Mouse (Mus musculus): ENCODE data around the gene Igsf8. TPM values are rescaled to one million over a fixed set of nuclear protein-coding genes. Genes with fewer than 3 reads are reported as not detected.

Igsf8 gene
- polyA plus RNA-seq, 1 experiment from 2014 or later = 26.1 TPM

- ATAC-seq (ENCODE audit: insufficient number of reproducible peaks, low FRiP score) = no peak
- Histone ChIP-seq H3K4me3 (no peak overlapping the region), H3K4me1 (replicated peaks) (peaks cover 6% of the 10 kb centered on the region; the same call in 1 of the 2 replicates), H3K9ac (no peak overlapping the region), H3K9me3 (replicated peaks) (no peaks in the 10 kb centered on the region), H3K4me2 (no peak overlapping the region), H3K27ac (ENCODE audit: poor library complexity, severe bottlenecking) (no peak overlapping the region), H3K27me3 (replicated peaks) (peaks cover 79% of the 10 kb centered on the region), H3K36me3 (no peaks in the 10 kb centered on the region)
- 31% methylated on average over 2 of the region's 2 CpGs for WGBS
Measured at GRCm38 (mm10) chr1:172337411-172338185, 76.2 kb downstream of the Igsf8 start.

- peaks cover 73% of the 10 kb centered on the region for H3K27me3 ChIP-seq (replicated peaks)
Measured at GRCm38 (mm10) chr1:172340729-172341321, 79.4 kb downstream of the Igsf8 start, which contains the start of gene Kcnj10. Gene Kcnj10, plus strand, starts transcription at chr1:172341210.

DNA sequence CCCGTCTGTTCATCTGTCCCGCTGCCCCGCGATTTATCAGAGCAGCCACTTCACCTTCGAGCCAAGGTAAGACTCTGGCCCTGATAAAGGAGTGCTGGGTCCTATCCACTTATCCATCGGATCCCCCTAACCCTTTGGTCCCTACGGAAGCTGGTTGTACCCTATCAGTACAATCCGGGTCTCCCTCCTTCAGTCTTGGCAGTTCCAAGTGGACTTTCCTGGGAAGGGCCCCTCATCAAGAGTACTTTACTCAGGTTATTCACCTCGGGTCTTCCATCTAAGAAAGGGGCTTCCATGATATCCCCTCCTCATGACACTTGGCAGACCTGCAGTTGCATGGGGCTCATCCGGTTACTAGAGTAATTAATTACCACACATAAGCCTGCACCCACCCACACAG is 79.9 kb downstream of the Igsf8 start:
- H3K27me3 ChIP-seq (replicated peaks) = peaks cover 72% of the 10 kb centered on the region
- peaks cover 6% of the 10 kb centered on the region; the same call in 1 of the 2 replicates for H3K4me1 ChIP-seq (replicated peaks)
- ATAC-seq (ENCODE audit: insufficient number of reproducible peaks, low FRiP score) = no peak
- 13% methylated on average over 10 of the region's 10 CpGs for WGBS
- no peaks in the 10 kb centered on the region for H3K9me3 ChIP-seq (replicated peaks)
- no peak overlapping the region for H3K27ac ChIP-seq (ENCODE audit: poor library complexity, severe bottlenecking)
- no peaks in the 10 kb centered on the region for H3K36me3 ChIP-seq
- peak overlapping the region; percentile 51 for H3K4me3 ChIP-seq
- H3K9ac ChIP-seq = no peak overlapping the region
- H3K4me2 ChIP-seq = peak overlapping the region; percentile 76

More at GRCm38 (mm10) chr1:172340729-172341321, 79.4 kb downstream of the Igsf8 start, which contains the start of gene Kcnj10:
- Histone ChIP-seq H3K4me1 (replicated peaks) (peaks cover 6% of the 10 kb centered on the region; the same call in 1 of the 2 replicates), H3K9me3 (replicated peaks) (no peaks in the 10 kb centered on the region), H3K4me3 (peak within 1 kb of the TSS; percentile 51), H3K4me2 (peak within 1 kb of the TSS; percentile 76), H3K9ac (no peak within 1 kb of the TSS), H3K36me3 (no peaks in the 10 kb centered on the region), H3K27ac (ENCODE audit: poor library complexity, severe bottlenecking) (no peak within 1 kb of the TSS)
- peak; percentile 80 for ATAC-seq (ENCODE audit: insufficient number of reproducible peaks, low FRiP score)
- WGBS = 2% methylated on average over 38 of the region's 38 CpGs

- ATAC-seq (ENCODE audit: insufficient number of reproducible peaks, low FRiP score) = no peak
- H3K4me2 ChIP-seq = no peak overlapping the region
- no peak overlapping the region for H3K4me3 ChIP-seq
- H3K9me3 ChIP-seq (replicated peaks) = no peaks in the 10 kb centered on the region
- WGBS = 85% methylated on average over 3 of the region's 3 CpGs
- H3K9ac ChIP-seq = no peak overlapping the region
- H3K36me3 ChIP-seq = no peaks in the 10 kb centered on the region
- peaks cover 6% of the 10 kb centered on the region; the same call in 1 of the 2 replicates for H3K4me1 ChIP-seq (replicated peaks)
- H3K27me3 ChIP-seq (replicated peaks) = peaks cover 75% of the 10 kb centered on the region
- H3K27ac ChIP-seq (ENCODE audit: poor library complexity, severe bottlenecking) = no peak overlapping the region
Measured at GRCm38 (mm10) chr1:172342729-172343128, 81.3 kb downstream of the Igsf8 start.

GRCm38 (mm10) chr1:172343914-172344313 is 82.5 kb downstream of the Igsf8 start:
- WGBS = 47% methylated on average over 3 of the region's 3 CpGs
- peaks cover 6% of the 10 kb centered on the region; the same call in 1 of the 2 replicates for H3K4me1 ChIP-seq (replicated peaks)
- no peak overlapping the region for H3K9ac ChIP-seq
- no peaks in the 10 kb centered on the region for H3K36me3 ChIP-seq
- peaks cover 83% of the 10 kb centered on the region for H3K27me3 ChIP-seq (replicated peaks)
- H3K27ac ChIP-seq (ENCODE audit: poor library complexity, severe bottlenecking) = no peak overlapping the region
- H3K9me3 ChIP-seq (replicated peaks) = no peaks in the 10 kb centered on the region
- H3K4me3 ChIP-seq = no peak overlapping the region
- ATAC-seq (ENCODE audit: insufficient number of reproducible peaks, low FRiP score) = no peak
- H3K4me2 ChIP-seq = no peak overlapping the region

GRCm38 (mm10) chr1:172344820-172345219 is 83.4 kb downstream of the Igsf8 start:
- H3K4me3 ChIP-seq = no peak overlapping the region
- H3K4me2 ChIP-seq = no peak overlapping the region
- H3K9me3 ChIP-seq (replicated peaks) = no peaks in the 10 kb centered on the region
- WGBS = 81% methylated on average over 7 of the region's 7 CpGs
- no peak overlapping the region for H3K27ac ChIP-seq (ENCODE audit: poor library complexity, severe bottlenecking)
- peaks cover 8% of the 10 kb centered on the region for H3K4me1 ChIP-seq (replicated peaks)
- no peak overlapping the region for H3K9ac ChIP-seq
- no peak for ATAC-seq (ENCODE audit: insufficient number of reproducible peaks, low FRiP score)
- no peaks in the 10 kb centered on the region for H3K36me3 ChIP-seq
- H3K27me3 ChIP-seq (replicated peaks) = peaks cover 85% of the 10 kb centered on the region

GRCm38 (mm10) chr1:172346707-172347106 is 85.3 kb downstream of the Igsf8 start:
- Histone ChIP-seq H3K4me2 (no peak overlapping the region), H3K27ac (ENCODE audit: poor library complexity, severe bottlenecking) (no peak overlapping the region), H3K36me3 (no peaks in the 10 kb centered on the region), H3K9me3 (replicated peaks) (no peaks in the 10 kb centered on the region), H3K4me3 (no peak overlapping the region), H3K27me3 (replicated peaks) (peaks cover 88% of the 10 kb centered on the region), H3K4me1 (replicated peaks) (peaks cover 12% of the 10 kb centered on the region), H3K9ac (no peak overlapping the region)
- 73% methylated on average over 10 of the region's 10 CpGs for WGBS
- ATAC-seq (ENCODE audit: insufficient number of reproducible peaks, low FRiP score) = no peak

DNA sequence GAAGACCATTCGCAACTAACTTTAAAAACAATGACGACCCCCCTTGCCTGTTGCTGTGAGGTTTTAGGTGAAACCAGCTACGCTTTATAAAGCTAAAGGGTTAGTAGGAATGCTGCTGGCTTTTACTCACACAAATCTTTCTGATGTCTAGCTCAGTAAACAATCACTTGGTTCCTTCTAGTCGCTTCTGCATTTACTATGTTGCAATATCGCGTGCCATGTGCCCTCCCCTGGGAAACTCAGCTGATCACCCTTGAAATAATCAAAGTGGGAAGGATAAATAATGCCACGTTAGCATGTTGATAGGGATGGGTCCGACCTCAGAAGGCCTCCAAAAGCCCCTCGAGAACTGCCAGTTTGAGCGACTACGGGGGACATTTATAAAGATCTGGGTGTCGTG is 85.9 kb downstream of the Igsf8 start:
- Histone ChIP-seq H3K4me3 (no peak overlapping the region), H3K4me2 (no peak overlapping the region), H3K27ac (ENCODE audit: poor library complexity, severe bottlenecking) (no peak overlapping the region), H3K9me3 (replicated peaks) (no peaks in the 10 kb centered on the region), H3K36me3 (no peaks in the 10 kb centered on the region), H3K4me1 (replicated peaks) (peaks cover 12% of the 10 kb centered on the region), H3K9ac (no peak overlapping the region), H3K27me3 (replicated peaks) (peaks cover 87% of the 10 kb centered on the region)
- ATAC-seq (ENCODE audit: insufficient number of reproducible peaks, low FRiP score) = no peak
- WGBS = 84% methylated on average over 12 of the region's 12 CpGs

- peaks cover 82% of the 10 kb centered on the region for H3K27me3 ChIP-seq (replicated peaks)
- H3K9me3 ChIP-seq (replicated peaks) = no peaks in the 10 kb centered on the region
- no peak for ATAC-seq (ENCODE audit: insufficient number of reproducible peaks, low FRiP score)
- no peaks in the 10 kb centered on the region for H3K36me3 ChIP-seq
- H3K4me1 ChIP-seq (replicated peaks) = peaks cover 12% of the 10 kb centered on the region
- H3K4me3 ChIP-seq = no peak overlapping the region
- no peak overlapping the region for H3K9ac ChIP-seq
- no peak overlapping the region for H3K27ac ChIP-seq (ENCODE audit: poor library complexity, severe bottlenecking)
- WGBS = 72% methylated on average over 5 of the region's 5 CpGs
- no peak overlapping the region for H3K4me2 ChIP-seq
Measured at GRCm38 (mm10) chr1:172349504-172349903, 88.1 kb downstream of the Igsf8 start.

DNA sequence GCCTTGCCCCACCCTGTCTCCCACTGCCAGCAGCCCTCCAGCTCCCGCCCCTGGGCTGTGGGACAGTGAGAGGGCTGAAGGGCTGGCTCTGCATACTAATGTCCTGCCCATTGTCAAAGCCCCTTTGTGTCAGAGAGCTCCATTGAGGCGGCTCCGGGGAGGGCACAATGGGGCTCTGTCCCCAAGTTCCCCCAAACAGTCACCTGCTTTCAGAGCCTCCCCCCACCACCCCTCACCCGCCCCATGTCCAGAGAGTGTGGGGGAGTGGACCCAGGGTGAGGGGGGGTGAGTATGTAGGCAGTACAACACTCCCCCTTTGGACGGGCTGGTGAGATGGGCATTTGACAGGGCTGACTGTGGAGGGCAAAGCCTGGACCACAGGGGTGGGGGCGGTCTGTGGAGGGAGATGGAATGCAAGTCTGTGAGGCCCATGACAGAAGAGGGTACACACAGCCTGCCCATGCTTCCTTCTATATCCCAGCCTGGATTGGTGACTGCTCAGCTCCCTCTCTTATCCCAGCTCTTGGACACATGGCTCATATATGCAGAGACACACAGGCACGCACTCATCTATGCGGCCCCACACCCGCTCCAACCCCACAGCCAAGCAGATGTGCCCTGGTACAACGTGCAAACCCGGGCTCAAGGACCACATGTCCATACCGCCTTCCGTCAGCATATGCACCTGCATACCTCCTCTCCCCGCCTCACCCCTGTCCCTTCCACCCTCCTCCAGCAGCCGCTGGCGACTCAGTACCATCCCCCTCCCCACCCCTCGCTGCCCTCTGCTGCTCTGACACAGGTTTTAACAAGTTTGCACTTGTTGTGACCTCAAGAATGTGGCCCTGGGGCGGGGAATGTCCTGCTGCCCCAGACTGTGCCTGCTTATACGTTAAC is 88.7 kb downstream of the Igsf8 start:
- Histone ChIP-seq H3K27me3 (replicated peaks) (peaks cover 83% of the 10 kb centered on the region), H3K4me2 (peak overlapping the region; percentile 43), H3K4me3 (0 out of 2 replicates have a peak overlapping the region, but pooled peaks have one; percentile 8), H3K36me3 (no peaks in the 10 kb centered on the region), H3K9me3 (replicated peaks) (no peaks in the 10 kb centered on the region), H3K27ac (ENCODE audit: poor library complexity, severe bottlenecking) (no peak overlapping the region), H3K9ac (no peak overlapping the region), H3K4me1 (replicated peaks) (peaks cover 12% of the 10 kb centered on the region)
- WGBS = 16% methylated on average over 19 of the region's 19 CpGs
- ATAC-seq (ENCODE audit: insufficient number of reproducible peaks, low FRiP score) = peak; percentile 37

- WGBS = 65% methylated on average over 6 of the region's 6 CpGs
- ATAC-seq (ENCODE audit: insufficient number of reproducible peaks, low FRiP score) = no peak
Measured at GRCm38 (mm10) chr1:172352001-172352400, 90.6 kb downstream of the Igsf8 start.

More at GRCm38 (mm10) chr1:172352001-172352400, 90.6 kb downstream of the Igsf8 start:
- H3K4me1 ChIP-seq (replicated peaks) = peaks cover 12% of the 10 kb centered on the region
- H3K4me3 ChIP-seq = no peak overlapping the region
- H3K27me3 ChIP-seq (replicated peaks) = peaks cover 79% of the 10 kb centered on the region
- H3K36me3 ChIP-seq = no peaks in the 10 kb centered on the region
- H3K4me2 ChIP-seq = no peak overlapping the region
- H3K9ac ChIP-seq = no peak overlapping the region
- no peaks in the 10 kb centered on the region for H3K9me3 ChIP-seq (replicated peaks)
- no peak overlapping the region for H3K27ac ChIP-seq (ENCODE audit: poor library complexity, severe bottlenecking)
